Mouse (Mus musculus) thymus, postnatal 25 days (tissue): Measurements from ENCODE around the gene Wdfy3.

ENCODE experiments used
- DNase-seq: peaks from one replicate; pipeline ENCODE4 v3.0.0; 2022

Gene Wdfy3

GRCm38 (mm10) chr5:102054511-102055093 is 15.1 kb downstream of the Wdfy3 start:
- no peak for DNase-seq

GRCm38 (mm10) chr5:102052906-102053305 is 16.8 kb downstream of the Wdfy3 start:
- no peak for DNase-seq

- DNase-seq = no peak
Measured at GRCm38 (mm10) chr5:102052465-102052864, 17.3 kb downstream of the Wdfy3 start.

GRCm38 (mm10) chr5:102050677-102051076 is 19.0 kb downstream of the Wdfy3 start:
- no peak for DNase-seq

- DNase-seq = no peak
Measured at GRCm38 (mm10) chr5:102048416-102048815, 21.3 kb downstream of the Wdfy3 start.

GRCm38 (mm10) chr5:102046617-102047116 is 23.1 kb downstream of the Wdfy3 start:
- no peak for DNase-seq

- no peak for DNase-seq
Measured at GRCm38 (mm10) chr5:102045636-102046616, 23.8 kb downstream of the Wdfy3 start.

GRCm38 (mm10) chr5:102045177-102045576 is 24.5 kb downstream of the Wdfy3 start:
- DNase-seq = no peak

GRCm38 (mm10) chr5:102033281-102033680 is 36.4 kb downstream of the Wdfy3 start:
- no peak for DNase-seq

GRCm38 (mm10) chr5:102032594-102033240 is 37.0 kb downstream of the Wdfy3 start:
- DNase-seq = no peak

- no peak for DNase-seq
Measured at GRCm38 (mm10) chr5:102032191-102032590, 37.5 kb downstream of the Wdfy3 start.

- no peak for DNase-seq
Measured at GRCm38 (mm10) chr5:102023376-102023775, 46.3 kb downstream of the Wdfy3 start.

- DNase-seq = no peak
Measured at GRCm38 (mm10) chr5:102022018-102022898, 47.5 kb downstream of the Wdfy3 start.

GRCm38 (mm10) chr5:102014235-102014634 is 55.5 kb downstream of the Wdfy3 start:
- no peak for DNase-seq

- DNase-seq = no peak
Measured at GRCm38 (mm10) chr5:102013781-102014180, 55.9 kb downstream of the Wdfy3 start.

- no peak for DNase-seq
Measured at GRCm38 (mm10) chr5:102010961-102011360, 58.8 kb downstream of the Wdfy3 start.

- no peak for DNase-seq
Measured at GRCm38 (mm10) chr5:102009606-102010005, 60.1 kb downstream of the Wdfy3 start.

- no peak for DNase-seq
Measured at GRCm38 (mm10) chr5:102008712-102009111, 61.0 kb downstream of the Wdfy3 start.

GRCm38 (mm10) chr5:102006218-102006941 is 63.3 kb downstream of the Wdfy3 start:
- DNase-seq = no peak

GRCm38 (mm10) chr5:102003371-102003770 is 66.3 kb downstream of the Wdfy3 start:
- no peak for DNase-seq

- DNase-seq = no peak
Measured at GRCm38 (mm10) chr5:102001026-102001425, 68.7 kb downstream of the Wdfy3 start.

GRCm38 (mm10) chr5:101998971-101999370 is 70.8 kb downstream of the Wdfy3 start:
- no peak for DNase-seq
